15 mouse cellular contexts compared by ENCODE assay signal in genomic region chr1:90476556-90477243, GRCm38 (mm10).
DNase-seq lines count a peak whose midpoint lies in the region; ATAC-seq lines count a peak whose summit lies in the region.
"Had no signal": no experiment of that assay in that cellular context is flagged by ENCODE, and none has a peak within 500 bp of the region (broad histone marks: within the 10 kb centered on the region; RNA-seq: fewer than 3 reads in every experiment).

No protein-coding gene starts in this region.

- no peaks in the 10 kb centered on the region for H3K27me3 ChIP-seq in intestine, embryonic 14.5 days (replicated peaks; ENCODE audit: control insufficient read depth, insufficient read depth, low read length)
- no peaks in the 10 kb centered on the region for H3K27me3 ChIP-seq in intestine, embryonic 16.5 days (replicated peaks; ENCODE audit: control insufficient read depth, insufficient read depth, low read length)
- H3K27me3 ChIP-seq in embryonic facial prominence, embryonic 10.5 days (replicated peaks; ENCODE audit: low read depth, poor library complexity, severe bottlenecking) = 0 out of 2 replicates have a peak, but pooled peaks cover 8% of the 10 kb centered on the region
- H3K27me3 ChIP-seq: forebrain, embryonic 15.5 days had no signal

- H3K9ac ChIP-seq in intestine, embryonic 14.5 days (ENCODE audit: low read length) = no peak overlapping the region
- no peak overlapping the region for H3K9ac ChIP-seq in intestine, embryonic 16.5 days (ENCODE audit: low read depth, low read length)
- H3K9ac ChIP-seq: forebrain, embryonic 15.5 days had no signal

- H3K9me3 ChIP-seq in intestine, embryonic 14.5 days (ENCODE audit: control insufficient read depth, low read length) = no peaks in the 10 kb centered on the region
- no peaks in the 10 kb centered on the region for H3K9me3 ChIP-seq in intestine, embryonic 16.5 days (ENCODE audit: control insufficient read depth, low read length)
- no peaks in the 10 kb centered on the region; the same call in 1 of the 2 replicates for H3K9me3 ChIP-seq in embryonic facial prominence, embryonic 10.5 days
- H3K9me3 ChIP-seq: forebrain, embryonic 15.5 days had no signal

- no peak for DNase-seq in intestine, embryonic 14.5 days (ENCODE audit: low spot score)
- peak; percentile 76 for DNase-seq in Muller cell, postnatal 12 days (ENCODE audit: inconsistent ontology term)
- DNase-seq in embryonic facial prominence, embryonic 10.5 days (ENCODE audit: low spot score) = peak; percentile 49
- DNase-seq in kidney, postnatal 10 days = peak; percentile 54
- no peak for DNase-seq in spleen, postnatal 36 days (ENCODE audit: low spot score in 2 of 2)
- DNase-seq in urinary bladder, postnatal 25 days (ENCODE audit: low spot score) = no peak
- DNase-seq: adrenal gland, adult 2 months; cerebellum, postnatal 36 days; heart, postnatal 36 days; thymus, postnatal 4 days had no signal

- WGBS in intestine, embryonic 14.5 days = 22% methylated on average over 9 of the region's 9 CpGs
- WGBS in intestine, embryonic 16.5 days = 30% methylated on average over 9 of the region's 9 CpGs
- WGBS in embryonic facial prominence, embryonic 10.5 days = 33% methylated on average over 9 of the region's 9 CpGs

- no peaks in the 10 kb centered on the region; the same call in 1 of the 2 replicates for H3K4me1 ChIP-seq in intestine, embryonic 14.5 days (replicated peaks; ENCODE audit: control insufficient read depth, insufficient read depth, low read length)
- H3K4me1 ChIP-seq in intestine, embryonic 16.5 days (ENCODE audit: control insufficient read depth, insufficient read depth, low read length) = peaks cover 3% of the 10 kb centered on the region; the same call in 1 of the 2 replicates
- H3K4me1 ChIP-seq in embryonic facial prominence, embryonic 10.5 days = peaks cover 58% of the 10 kb centered on the region

- no peak overlapping the region for H3K4me3 ChIP-seq in intestine, embryonic 14.5 days (ENCODE audit: low read depth, low read length)
- H3K4me3 ChIP-seq in intestine, embryonic 16.5 days (ENCODE audit: low read length) = no peak overlapping the region
- H3K4me3 ChIP-seq in embryonic facial prominence, embryonic 10.5 days = no peak overlapping the region
- H3K4me3 ChIP-seq: forebrain, embryonic 15.5 days; left cerebral cortex, adult 2 months had no signal

- H3K27ac ChIP-seq in intestine, embryonic 14.5 days (ENCODE audit: low read depth) = peak overlapping the region; percentile 29; the same call in 1 of the 2 replicates
- no peak overlapping the region for H3K27ac ChIP-seq in intestine, embryonic 16.5 days (ENCODE audit: low read length)
- peak overlapping the region; percentile 72 for H3K27ac ChIP-seq in embryonic facial prominence, embryonic 10.5 days (replicated peaks)
- H3K27ac ChIP-seq: left cerebral cortex, adult 2 months had no signal

- no peak for ATAC-seq in intestine, embryonic 14.5 days (replicated peaks; ENCODE audit: low FRiP score, low TSS enrichment, low read depth)
- ATAC-seq in intestine, embryonic 16.5 days = no peak
- ATAC-seq in cerebellum, adult (ENCODE audit: insufficient number of reproducible peaks, low FRiP score, low TSS enrichment) = no peak
- ATAC-seq: forebrain, embryonic 15.5 days had no signal

- H3K4me2 ChIP-seq in intestine, embryonic 14.5 days (ENCODE audit: low read length) = no peak overlapping the region
- no peak overlapping the region for H3K4me2 ChIP-seq in intestine, embryonic 16.5 days (ENCODE audit: low read depth, low read length)
- H3K4me2 ChIP-seq: forebrain, embryonic 15.5 days; liver, embryonic 11.5 days had no signal

- no peaks in the 10 kb centered on the region for H3K36me3 ChIP-seq in intestine, embryonic 14.5 days (ENCODE audit: control insufficient read depth, insufficient read depth, low read length)
- H3K36me3 ChIP-seq in intestine, embryonic 16.5 days (ENCODE audit: control insufficient read depth, insufficient read depth, low read length) = no peaks in the 10 kb centered on the region
- H3K36me3 ChIP-seq in embryonic facial prominence, embryonic 10.5 days (replicated peaks) = no peaks in the 10 kb centered on the region
- H3K36me3 ChIP-seq: forebrain, embryonic 15.5 days had no signal

Comparison
In these comparisons a context has a peak if more than half of its experiments do, and no peak if none do; other contexts are left out.
1. DNase-seq: peak in Muller cell, postnatal 12 days (single experiment), embryonic facial prominence, embryonic 10.5 days (single experiment) and kidney, postnatal 10 days (single experiment); none in intestine, embryonic 14.5 days (single experiment), spleen, postnatal 36 days (0 of 2) and urinary bladder, postnatal 25 days (single experiment).